Mouse (Mus musculus) midbrain, embryonic 13.5 days (tissue): Measurements from ENCODE around the gene Mast4. TPM values are rescaled to one million over a fixed set of nuclear protein-coding genes. Genes with fewer than 3 reads are reported as not detected.

Experiments
- ATAC-seq: fragments of 200-750 bp; cut with Nextera tagmentation; 2 replicates; pipeline ENCODE4 v1.8.0; 2017; ENCODE audit warnings: mild to moderate bottlenecking, moderate TSS enrichment, moderate library complexity
- H3K27ac ChIP-seq: fragments of 300-500 bp; sonication (generic); 2 replicates; pipeline ENCODE4 v1.5.1; 2015; ENCODE audit warnings: inconsistent platforms, mild to moderate bottlenecking, moderate library complexity
- H3K27me3 ChIP-seq: fragments of 300-500 bp; sonication (generic); 2 replicates; pipeline ENCODE4 v1.6.1; 2015; ENCODE audit warnings: mild to moderate bottlenecking, inconsistent platforms
- H3K36me3 ChIP-seq: fragments of 300-500 bp; sonication (generic); 2 replicates; pipeline ENCODE4 v1.6.1; 2015; ENCODE audit warnings: mild to moderate bottlenecking, inconsistent platforms
- H3K4me1 ChIP-seq: fragments of 300-500 bp; sonication (generic); replicated peaks from 2 replicates; pipeline ENCODE4 v1.6.1; 2015; ENCODE audit warnings: inconsistent platforms
- H3K4me2 ChIP-seq: fragments of 300-500 bp; sonication (generic); replicated peaks from 2 replicates; pipeline ENCODE4 v1.6.1; 2015; ENCODE audit warnings: moderate library complexity, mild to moderate bottlenecking, inconsistent platforms
- H3K4me3 ChIP-seq: fragments of 300-500 bp; sonication (generic); replicated peaks from 2 replicates; pipeline ENCODE4 v1.5.1; 2015; ENCODE audit warnings: mild to moderate bottlenecking, inconsistent platforms
- H3K9ac ChIP-seq: fragments of 300-500 bp; sonication (generic); replicated peaks from 2 replicates; pipeline ENCODE4 v1.6.1; 2015; ENCODE audit warnings: mild to moderate bottlenecking, inconsistent platforms
- H3K9me3 ChIP-seq: fragments of 300-500 bp; sonication (generic); 2 replicates; pipeline ENCODE4 v1.6.1; 2016; ENCODE audit warnings: mild to moderate bottlenecking, inconsistent platforms
- WGBS: fragments of 180-500 bp; shearing (Covaris S2); methylation state at CpG from one replicate; pipeline ENCODE4 v1.1.7; 2015; 5-methylcytosine and 5-hydroxymethylcytosine counted together
- polyA plus RNA-seq: library from polyadenylated mRNA; unstranded; fragments of >200 nt; fragmentation: Nextera tagmentation; extraction: Ambion mirVana; gene quantifications from 2 replicates; pipeline ENCODE4 v1.2.1, GENCODE M21; 2015

The Mast4 gene
- polyA plus RNA-seq, 1 experiment from 2014 or later = 33.4 TPM

DNA sequence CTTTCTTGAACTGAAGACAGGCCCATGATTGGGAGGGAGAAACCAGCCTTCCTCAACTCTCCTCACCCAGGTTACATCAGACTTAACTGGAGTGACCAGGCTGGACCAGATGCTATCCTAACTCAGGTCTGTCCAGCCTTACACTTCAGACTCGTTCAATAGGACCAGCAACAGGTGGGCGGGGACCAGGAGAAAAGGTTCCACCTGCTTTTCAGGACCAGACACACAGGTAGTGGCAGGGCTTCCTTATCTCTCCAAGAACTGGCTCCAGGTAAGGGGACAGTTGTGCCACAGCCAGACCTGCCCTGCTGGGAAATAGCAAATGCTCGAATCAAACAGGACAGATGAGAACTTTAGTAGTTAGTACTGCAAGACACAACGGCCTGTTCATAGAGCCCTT is 430.6 kb downstream of the Mast4 start:
- Histone ChIP-seq H3K27me3 (no peaks in the 10 kb centered on the region), H3K4me3 (no peak overlapping the region), H3K4me2 (peak overlapping the region; percentile 34), H3K27ac (no peak overlapping the region), H3K4me1 (peaks cover 37% of the 10 kb centered on the region), H3K9me3 (no peaks in the 10 kb centered on the region), H3K9ac (no peak overlapping the region), H3K36me3 (no peaks in the 10 kb centered on the region)
- no peak for ATAC-seq
- 93% methylated on average over 4 of the region's 4 CpGs for WGBS

GRCm38 (mm10) chr13:102902123-102902522 is 432.2 kb downstream of the Mast4 start:
- H3K27ac ChIP-seq = no peak overlapping the region
- 58% methylated on average over 7 of the region's 7 CpGs for WGBS
- H3K4me3 ChIP-seq = no peak overlapping the region
- ATAC-seq = no peak
- H3K36me3 ChIP-seq = no peaks in the 10 kb centered on the region
- H3K9me3 ChIP-seq = no peaks in the 10 kb centered on the region
- no peak overlapping the region for H3K9ac ChIP-seq
- peaks cover 40% of the 10 kb centered on the region for H3K4me1 ChIP-seq
- no peak overlapping the region for H3K4me2 ChIP-seq
- H3K27me3 ChIP-seq = no peaks in the 10 kb centered on the region

- no peak overlapping the region for H3K4me3 ChIP-seq
- no peak overlapping the region for H3K9ac ChIP-seq
- peaks cover 49% of the 10 kb centered on the region for H3K4me1 ChIP-seq
- H3K36me3 ChIP-seq = no peaks in the 10 kb centered on the region
- H3K27me3 ChIP-seq = no peaks in the 10 kb centered on the region
- no peaks in the 10 kb centered on the region for H3K9me3 ChIP-seq
- 79% methylated on average over 8 of the region's 8 CpGs for WGBS
- no peak overlapping the region for H3K4me2 ChIP-seq
- no peak overlapping the region for H3K27ac ChIP-seq
- ATAC-seq = no peak
These were observed 433.8 kb downstream of the Mast4 start for GRCm38 (mm10) chr13:102900531-102900930.

DNA sequence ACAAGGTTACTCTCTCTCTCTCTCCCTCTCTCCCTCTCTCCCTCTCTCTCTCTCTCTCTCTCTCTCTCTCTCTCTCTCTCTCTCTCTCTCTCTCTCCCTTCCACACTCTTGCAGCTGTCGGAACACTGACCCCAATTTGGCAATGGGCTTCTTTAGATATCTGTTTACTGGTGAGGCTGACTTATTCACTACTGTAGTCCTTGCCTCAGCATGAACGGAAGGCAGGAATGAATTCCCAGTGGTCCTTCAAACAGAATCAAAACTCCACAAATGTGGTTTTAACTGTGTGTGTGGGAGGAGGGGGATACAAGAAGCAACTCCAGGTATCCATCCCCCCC is 434.2 kb downstream of the Mast4 start:
- Histone ChIP-seq H3K4me3 (no peak overlapping the region), H3K4me1 (peaks cover 49% of the 10 kb centered on the region), H3K36me3 (no peaks in the 10 kb centered on the region), H3K9ac (no peak overlapping the region), H3K4me2 (no peak overlapping the region), H3K9me3 (no peaks in the 10 kb centered on the region), H3K27ac (no peak overlapping the region), H3K27me3 (no peaks in the 10 kb centered on the region)
- 77% methylated on average over 2 of the region's 2 CpGs for WGBS
- ATAC-seq = no peak

GRCm38 (mm10) chr13:102899253-102900082 is 434.8 kb downstream of the Mast4 start:
- H3K27me3 ChIP-seq = no peaks in the 10 kb centered on the region
- ATAC-seq = no peak
- H3K9me3 ChIP-seq = no peaks in the 10 kb centered on the region
- no peaks in the 10 kb centered on the region for H3K36me3 ChIP-seq
- H3K4me1 ChIP-seq = peaks cover 52% of the 10 kb centered on the region
- no peak overlapping the region for H3K4me3 ChIP-seq
- H3K4me2 ChIP-seq = no peak overlapping the region
- 67% methylated on average over 9 of the region's 9 CpGs for WGBS
- no peak overlapping the region for H3K9ac ChIP-seq
- H3K27ac ChIP-seq = no peak overlapping the region

- Histone ChIP-seq H3K9ac (0 out of 2 replicates have a peak overlapping the region, but pooled peaks have one; percentile 10), H3K4me2 (no peak overlapping the region), H3K27ac (no peak overlapping the region), H3K4me3 (no peak overlapping the region), H3K4me1 (peaks cover 52% of the 10 kb centered on the region), H3K9me3 (no peaks in the 10 kb centered on the region), H3K36me3 (no peaks in the 10 kb centered on the region), H3K27me3 (no peaks in the 10 kb centered on the region)
- WGBS = 54% methylated on average over 15 of the region's 15 CpGs
- ATAC-seq = 0 out of 2 replicates have a peak, but pooled peaks have one; percentile 28
These were observed 435.7 kb downstream of the Mast4 start for GRCm38 (mm10) chr13:102898374-102899131.

- H3K27ac ChIP-seq = no peak overlapping the region
- no peak overlapping the region for H3K4me2 ChIP-seq
- H3K9ac ChIP-seq = no peak overlapping the region
- H3K27me3 ChIP-seq = no peaks in the 10 kb centered on the region
- no peak overlapping the region for H3K4me3 ChIP-seq
- H3K4me1 ChIP-seq = peaks cover 48% of the 10 kb centered on the region
- H3K36me3 ChIP-seq = no peaks in the 10 kb centered on the region
- no peak for ATAC-seq
- no peaks in the 10 kb centered on the region for H3K9me3 ChIP-seq
These were observed 438.0 kb downstream of the Mast4 start for GRCm38 (mm10) chr13:102896322-102896721.

DNA sequence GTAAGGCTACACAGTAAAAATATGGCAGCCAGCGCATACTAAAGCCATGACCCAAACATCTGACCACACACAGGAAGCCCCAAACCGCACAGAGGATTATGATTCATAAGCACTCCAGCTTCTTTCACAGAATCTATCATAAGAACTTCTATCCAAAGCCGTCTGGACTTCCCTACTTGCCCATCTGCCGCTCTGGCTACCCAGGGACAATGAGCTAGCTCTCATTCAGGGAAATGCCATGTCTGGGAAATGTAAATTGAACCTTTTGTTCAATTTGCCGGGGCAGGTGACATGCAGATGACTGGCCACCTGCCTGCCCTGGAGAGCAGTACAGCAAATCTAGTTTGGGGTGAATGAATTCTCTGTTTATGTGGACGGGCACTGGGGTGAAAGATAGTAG is 438.4 kb downstream of the Mast4 start:
- WGBS = 30% methylated on average over 6 of the region's 6 CpGs
- no peaks in the 10 kb centered on the region for H3K9me3 ChIP-seq
- H3K4me3 ChIP-seq = no peak overlapping the region
- H3K27me3 ChIP-seq = no peaks in the 10 kb centered on the region
- H3K36me3 ChIP-seq = no peaks in the 10 kb centered on the region
- no peak overlapping the region for H3K4me2 ChIP-seq
- no peak overlapping the region for H3K27ac ChIP-seq
- no peak overlapping the region for H3K9ac ChIP-seq
- ATAC-seq = no peak
- H3K4me1 ChIP-seq = peaks cover 48% of the 10 kb centered on the region

- H3K27me3 ChIP-seq = no peaks in the 10 kb centered on the region
- no peaks in the 10 kb centered on the region for H3K36me3 ChIP-seq
- WGBS = 49% methylated on average over 15 of the region's 15 CpGs
- no peak overlapping the region for H3K27ac ChIP-seq
- no peak overlapping the region for H3K4me3 ChIP-seq
- H3K4me1 ChIP-seq = peaks cover 46% of the 10 kb centered on the region
- H3K9me3 ChIP-seq = no peaks in the 10 kb centered on the region
- no peak overlapping the region for H3K4me2 ChIP-seq
- no peak overlapping the region for H3K9ac ChIP-seq
- no peak for ATAC-seq
These were observed 439.7 kb downstream of the Mast4 start for GRCm38 (mm10) chr13:102894287-102895234.

- no peak overlapping the region for H3K4me3 ChIP-seq
- no peak overlapping the region for H3K27ac ChIP-seq
- H3K4me1 ChIP-seq = peaks cover 43% of the 10 kb centered on the region
- H3K9ac ChIP-seq = no peak overlapping the region
- no peaks in the 10 kb centered on the region for H3K9me3 ChIP-seq
- WGBS = 93% methylated on average over 3 of the region's 3 CpGs
- no peak for ATAC-seq
- no peak overlapping the region for H3K4me2 ChIP-seq
- H3K27me3 ChIP-seq = no peaks in the 10 kb centered on the region
- H3K36me3 ChIP-seq = no peaks in the 10 kb centered on the region
These were observed 441.5 kb downstream of the Mast4 start for GRCm38 (mm10) chr13:102892783-102893182.

DNA sequence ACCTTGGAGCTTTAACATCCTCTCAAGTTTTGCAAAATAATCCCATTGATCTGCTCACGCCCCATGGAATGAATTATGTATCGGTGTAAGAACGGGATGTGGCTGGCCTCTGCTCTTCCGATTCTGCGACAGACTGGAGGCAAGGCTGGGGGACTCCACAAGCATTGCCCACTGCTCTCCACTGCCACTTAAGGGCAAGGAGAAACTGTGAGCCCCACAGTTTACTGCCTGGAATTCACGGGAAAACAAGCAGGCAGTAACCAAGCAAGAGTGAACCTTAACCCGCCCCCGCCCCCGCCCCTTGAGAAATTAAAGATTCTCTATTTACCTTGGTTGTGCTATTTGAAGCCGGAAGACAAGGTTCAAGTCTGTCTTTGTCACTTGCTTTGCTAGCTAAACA is 444.3 kb downstream of the Mast4 start:
- H3K36me3 ChIP-seq = no peaks in the 10 kb centered on the region
- H3K9ac ChIP-seq = no peak overlapping the region
- H3K4me1 ChIP-seq = peaks cover 34% of the 10 kb centered on the region
- no peak for ATAC-seq
- no peak overlapping the region for H3K4me3 ChIP-seq
- H3K27me3 ChIP-seq = no peaks in the 10 kb centered on the region
- no peak overlapping the region for H3K27ac ChIP-seq
- no peaks in the 10 kb centered on the region for H3K9me3 ChIP-seq
- H3K4me2 ChIP-seq = no peak overlapping the region
- 86% methylated on average over 10 of the region's 10 CpGs for WGBS

DNA sequence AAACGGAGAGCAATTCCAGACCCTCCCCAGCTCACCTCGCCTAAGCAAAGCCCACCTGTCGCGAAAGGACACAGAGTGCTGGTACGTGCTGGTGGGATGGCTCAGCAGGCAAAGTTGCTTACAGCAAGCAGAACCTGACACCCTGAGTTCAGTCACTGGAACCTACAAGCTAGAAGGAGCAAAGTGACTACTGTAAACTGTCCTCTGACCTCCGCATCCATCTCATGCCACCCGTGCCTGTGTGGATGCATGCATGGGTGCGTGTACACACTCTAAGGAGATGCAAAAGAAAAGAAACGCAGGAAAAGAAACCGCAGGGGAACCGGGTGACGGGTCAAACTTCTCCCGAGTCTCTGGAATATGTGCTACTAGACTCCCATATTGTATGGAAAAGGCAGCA is 444.8 kb downstream of the Mast4 start:
- no peak overlapping the region for H3K27ac ChIP-seq
- WGBS = 91% methylated on average over 13 of the region's 13 CpGs
- no peak for ATAC-seq
- H3K4me2 ChIP-seq = no peak overlapping the region
- peaks cover 30% of the 10 kb centered on the region for H3K4me1 ChIP-seq
- no peaks in the 10 kb centered on the region for H3K36me3 ChIP-seq
- no peak overlapping the region for H3K4me3 ChIP-seq
- H3K9ac ChIP-seq = no peak overlapping the region
- H3K27me3 ChIP-seq = no peaks in the 10 kb centered on the region
- H3K9me3 ChIP-seq = no peaks in the 10 kb centered on the region
